Mouse (Mus musculus) myocyte (in vitro differentiated cells): ENCODE results near the gene Gucd1. TPM values are rescaled to one million over a fixed set of nuclear protein-coding genes. Genes with fewer than 3 reads are reported as not detected.
"Not testable (repeated sequence)": the region's sequence is repeated elsewhere in the genome, so short reads cannot be mapped to it uniquely, and the experiment has no call there.

ENCODE experiments used
- H3K27me3 ChIP-seq: one replicate; pipeline ENCODE4 v1.6.1; 2011; ENCODE audit not compliant: control insufficient read depth, insufficient read depth, insufficient read length
- H3K36me3 ChIP-seq: one replicate; pipeline ENCODE4 v1.6.1; 2011; ENCODE audit not compliant: control insufficient read depth, insufficient read depth
- H3K4me2 ChIP-seq: one replicate; pipeline ENCODE4 v1.6.1; 2011; ENCODE audit warnings: low read depth, control low read depth
- H3K4me3 ChIP-seq: one replicate; pipeline ENCODE4 v1.5.1; 2011; ENCODE audit warnings: mild to moderate bottlenecking, control low read depth, moderate library complexity
- H3K79me2 ChIP-seq: one replicate; pipeline ENCODE4 v1.6.1; 2011; ENCODE audit not compliant: control insufficient read depth, insufficient read depth
- H3ac ChIP-seq: one replicate; pipeline ENCODE4 v1.6.1; 2011; ENCODE audit not compliant: control insufficient read depth, insufficient read length
- CEBPB ChIP-seq: IDR thresholded peaks from 2 replicates; pipeline ENCODE4 v1.6.1; 2011; ENCODE audit warnings: mild to moderate bottlenecking, moderate library complexity; ENCODE audit not compliant: poor library complexity, insufficient read depth, severe bottlenecking
- E2F4 ChIP-seq: IDR thresholded peaks from one replicate; pipeline ENCODE4 v1.6.1; 2011; ENCODE audit warnings: mild to moderate bottlenecking, control low read depth, moderate library complexity; ENCODE audit not compliant: insufficient read depth
- MAX ChIP-seq: IDR thresholded peaks from one replicate; pipeline ENCODE4 v1.6.1; 2011; ENCODE audit warnings: low read depth, mild to moderate bottlenecking, control low read depth
- MYOD1 ChIP-seq, 3 experiments: IDR thresholded peaks; one replicate each; pipeline ENCODE4 v1.6.1; 2011; ENCODE audit warnings: control low read depth in 2 of 3, low read depth in 2 of 3, mild to moderate bottlenecking in 2 of 3, moderate library complexity in 1 of 3; ENCODE audit not compliant: insufficient read length in 2 of 3, control insufficient read depth in 1 of 3
- MYOG ChIP-seq, 3 experiments: IDR thresholded peaks; one replicate each; pipeline ENCODE4 v1.6.1; 2011; ENCODE audit warnings: control low read depth in 2 of 3, low read depth in 2 of 3, mild to moderate bottlenecking in 2 of 3; ENCODE audit not compliant: insufficient read length in 2 of 3, control insufficient read depth in 1 of 3, insufficient read depth in 1 of 3
- POLR2A ChIP-seq: IDR thresholded peaks from one replicate; pipeline ENCODE4 v1.6.1; 2011; ENCODE audit warnings: low read depth, mild to moderate bottlenecking, control low read depth, moderate library complexity; ENCODE audit not compliant: insufficient read length
- POLR2AphosphoS2 ChIP-seq: IDR thresholded peaks from one replicate; pipeline ENCODE4 v1.6.1; 2011; ENCODE audit warnings: low read depth, control low read depth; ENCODE audit not compliant: insufficient read length
- REST ChIP-seq: IDR thresholded peaks from one replicate; pipeline ENCODE4 v1.6.1; 2011; ENCODE audit warnings: mild to moderate bottlenecking, control low read depth, moderate library complexity; ENCODE audit not compliant: insufficient read depth, insufficient read length
- SRF ChIP-seq: IDR thresholded peaks from one replicate; pipeline ENCODE4 v1.6.1; 2011; ENCODE audit warnings: low read depth; ENCODE audit not compliant: control insufficient read depth, insufficient read length
- TCF12 ChIP-seq: IDR thresholded peaks from one replicate; pipeline ENCODE4 v1.6.1; 2011; ENCODE audit warnings: mild to moderate bottlenecking, control low read depth; ENCODE audit not compliant: poor library complexity, insufficient read depth, severe bottlenecking
- TCF3 ChIP-seq: IDR thresholded peaks from one replicate; pipeline ENCODE4 v1.6.1; 2011; ENCODE audit warnings: low read depth, control low read depth; ENCODE audit not compliant: insufficient read length
- USF1 ChIP-seq: IDR thresholded peaks from one replicate; pipeline ENCODE4 v1.6.1; 2011; ENCODE audit warnings: low read depth, mild to moderate bottlenecking, control low read depth, moderate library complexity
- polyA plus RNA-seq: library from polyadenylated mRNA; unstranded; fragments of >200 nt; fragmentation: generic; extraction: Trizol; gene quantifications from one replicate; pipeline ENCODE4 v1.2.1, GENCODE M21; 2012; ENCODE audit warnings: missing spikeins

Gene Gucd1
- polyA plus RNA-seq, result 17.5 TPM

GRCm38 (mm10) chr10:75517758-75518143 lies at the start of gene Gucd1:
Gene Gucd1 (minus strand): TSS chr10:75517972.
- H3K27me3 ChIP-seq, result no peaks in the 10 kb centered on the region
- peak within 1 kb of the TSS; percentile 80 for H3K4me3 ChIP-seq
- peaks cover 21% of the 10 kb centered on the region for H3K36me3 ChIP-seq
- H3K79me2 ChIP-seq, result peaks cover 76% of the 10 kb centered on the region
- H3ac ChIP-seq, result peak within 1 kb of the TSS; percentile 51
- H3K4me2 ChIP-seq, result peak within 1 kb of the TSS; percentile 91
- TF ChIP-seq POLR2AphosphoS2 (peak; percentile 82), MYOG (IDR thresholded peaks at IDR 0.05; ENCODE audit: control insufficient read depth in 1 of 3, insufficient read depth in 1 of 3, insufficient read length in 2 of 3, low read depth in 2 of 3) (no peak), MYOD1 (IDR thresholded peaks at IDR 0.05; ENCODE audit: control insufficient read depth in 1 of 3, insufficient read length in 2 of 3, low read depth in 2 of 3) (no peak), MAX (peak; percentile 13), SRF (no peak), REST (no peak), POLR2A (peak; percentile 81), TCF3 (no peak), USF1 (peak; percentile 2), CEBPB (0 out of 2 replicates have a peak, but pooled peaks have one; percentile 0), TCF12 (peak; percentile 22), E2F4 (no peak)

GRCm38 (mm10) chr10:75566765-75567164 lies 49.0 kb upstream of the Gucd1 start:
- H3K27me3 ChIP-seq, H3K4me3 ChIP-seq, H3K79me2 ChIP-seq, H3K36me3 ChIP-seq, H3K4me2 ChIP-seq, H3ac ChIP-seq: not testable (repeated sequence)

- H3K79me2 ChIP-seq, result no peaks in the 10 kb centered on the region
- TF ChIP-seq E2F4 (no peak), POLR2A (no peak), REST (no peak), POLR2AphosphoS2 (no peak), MAX (no peak), USF1 (no peak), MYOD1 (IDR thresholded peaks at IDR 0.05; ENCODE audit: control insufficient read depth in 1 of 3, insufficient read length in 2 of 3, low read depth in 2 of 3) (no peak), TCF3 (no peak), SRF (no peak), TCF12 (no peak), CEBPB (no peak)
- H3ac ChIP-seq, result no peak overlapping the region
- H3K4me2 ChIP-seq, result no peak overlapping the region
- no peaks in the 10 kb centered on the region for H3K27me3 ChIP-seq
- H3K36me3 ChIP-seq, result no peaks in the 10 kb centered on the region
- no peak overlapping the region for H3K4me3 ChIP-seq
Measured at GRCm38 (mm10) chr10:75566321-75566720, 48.5 kb upstream of the Gucd1 start.

- H3K79me2 ChIP-seq, result no peaks in the 10 kb centered on the region
- TF ChIP-seq MYOD1 (IDR thresholded peaks at IDR 0.05; ENCODE audit: control insufficient read depth in 1 of 3, insufficient read length in 2 of 3, low read depth in 2 of 3) (no peak), TCF3 (no peak), MYOG (IDR thresholded peaks at IDR 0.05; ENCODE audit: control insufficient read depth in 1 of 3, insufficient read depth in 1 of 3, insufficient read length in 2 of 3, low read depth in 2 of 3) (no peak), REST (no peak), USF1 (no peak), POLR2A (no peak), TCF12 (no peak), POLR2AphosphoS2 (no peak), E2F4 (no peak), CEBPB (no peak), MAX (no peak), SRF (no peak)
Measured at GRCm38 (mm10) chr10:75565906-75566305, 48.1 kb upstream of the Gucd1 start.

GRCm38 (mm10) chr10:75565436-75565835 lies 47.7 kb upstream of the Gucd1 start:
- H3K4me3 ChIP-seq, result no peak overlapping the region
- no peaks in the 10 kb centered on the region for H3K27me3 ChIP-seq
- no peak overlapping the region for H3K4me2 ChIP-seq
- H3K36me3 ChIP-seq, result no peaks in the 10 kb centered on the region
- H3K79me2 ChIP-seq, result no peaks in the 10 kb centered on the region
- no peak overlapping the region for H3ac ChIP-seq
- TF ChIP-seq REST (no peak), TCF12 (no peak), POLR2AphosphoS2 (no peak), CEBPB (no peak), MYOG (IDR thresholded peaks at IDR 0.05; ENCODE audit: control insufficient read depth in 1 of 3, insufficient read depth in 1 of 3, insufficient read length in 2 of 3, low read depth in 2 of 3) (no peak), TCF3 (no peak), MAX (no peak), MYOD1 (IDR thresholded peaks at IDR 0.05; ENCODE audit: control insufficient read depth in 1 of 3, insufficient read length in 2 of 3, low read depth in 2 of 3) (no peak), E2F4 (no peak), SRF (no peak), USF1 (no peak), POLR2A (no peak)

More at GRCm38 (mm10) chr10:75565906-75566305, 48.1 kb upstream of the Gucd1 start:
- H3ac ChIP-seq, result no peak overlapping the region
- H3K4me3 ChIP-seq, result no peak overlapping the region
- no peak overlapping the region for H3K4me2 ChIP-seq
- no peaks in the 10 kb centered on the region for H3K36me3 ChIP-seq
- H3K27me3 ChIP-seq, result no peaks in the 10 kb centered on the region
